Mouse (Mus musculus): ENCODE measurements around the gene Naga.

- TF ChIP-seq SIN3A (IDR thresholded peaks at IDR 0.05; ENCODE audit: low read length) (no peak), ELF1 (IDR thresholded peaks at IDR 0.05; ENCODE audit: low read depth, low read length) (no peak), CTCF (conservative IDR thresholded peaks at IDR 0.05 in 1 of 2, IDR thresholded peaks at IDR 0.05 in 1 of 2; ENCODE audit: low read depth in 2 of 2, low read length in 2 of 2) (no peak), EP300 (IDR thresholded peaks at IDR 0.05; ENCODE audit: low read length) (no peak), UBTF (IDR thresholded peaks at IDR 0.05; ENCODE audit: low read depth, low read length) (no peak), POLR2A (IDR thresholded peaks at IDR 0.05; ENCODE audit: low read depth, low read length) (no peak), NELFE (IDR thresholded peaks at IDR 0.05; ENCODE audit: low read depth, low read length) (no peak), USF1 (IDR thresholded peaks at IDR 0.05; ENCODE audit: low read depth, low read length) (no peak)
Measured at GRCm38 (mm10) chr15:82293271-82293711, 45.4 kb downstream of the Naga start.
